Mouse (Mus musculus) gastrocnemius, adult 2 months (tissue): ENCODE results near the gene Cpne6. TPM values are rescaled to one million over a fixed set of nuclear protein-coding genes. Genes with fewer than 3 reads are reported as not detected.

ENCODE experiments used
- DNase-seq: peaks from one replicate; pipeline ENCODE4 v3.0.0; 2022
- H3K27ac ChIP-seq: fragments of 200-600 bp; 2 replicates; pipeline ENCODE4 v1.8.1; 2022; ENCODE audit warnings: mild to moderate bottlenecking
- H3K4me3 ChIP-seq: fragments of 200-600 bp; 2 replicates; pipeline ENCODE4 v1.8.1; 2022; ENCODE audit warnings: mild to moderate bottlenecking, moderate library complexity
- CTCF ChIP-seq: fragments of 200-600 bp; IDR thresholded peaks from 2 replicates; pipeline ENCODE4 v1.8.1; 2022; ENCODE audit warnings: antibody characterized with exemption, mild to moderate bottlenecking, moderate library complexity
- intact Hi-C: fragments of 180-260 bp; cut with DNase I; formaldehyde crosslinking; loops from one replicate; pipeline ENCODE4 v1.15.1; 2025
- total RNA-seq, 2 experiments: library from RNA; stranded (reverse); gene quantifications; 2 replicates each; pipeline ENCODE4 v1.2.3; 2021

Gene Cpne6
- total RNA-seq, 2 experiments from 2014 or later: not detected

DNA sequence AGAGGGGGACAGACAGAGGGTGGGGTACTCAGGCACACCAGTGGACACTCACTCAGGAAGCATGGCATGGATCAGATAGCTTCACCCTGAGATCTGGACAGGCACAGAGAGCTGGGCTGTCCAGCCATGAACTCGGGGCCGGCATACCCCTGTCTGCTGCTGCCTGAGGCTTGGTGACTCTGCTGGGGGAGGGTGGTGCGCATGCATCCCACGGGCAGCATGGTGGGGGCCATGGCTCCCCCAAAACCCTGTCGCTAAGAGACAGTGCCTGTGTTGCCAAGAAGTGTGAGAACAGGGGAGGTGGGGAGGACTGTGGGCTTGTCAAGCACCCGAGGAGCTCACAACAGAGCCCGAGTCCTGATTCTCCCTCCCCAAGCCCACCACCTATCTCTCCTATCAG, 792 bp downstream of the Cpne6 start:
- Histone ChIP-seq H3K27ac (no peak overlapping the region), H3K4me3 (no peak overlapping the region)
- intact Hi-C loops: no loop called here
- TF ChIP-seq CTCF: no peak
- no peak for DNase-seq

DNA sequence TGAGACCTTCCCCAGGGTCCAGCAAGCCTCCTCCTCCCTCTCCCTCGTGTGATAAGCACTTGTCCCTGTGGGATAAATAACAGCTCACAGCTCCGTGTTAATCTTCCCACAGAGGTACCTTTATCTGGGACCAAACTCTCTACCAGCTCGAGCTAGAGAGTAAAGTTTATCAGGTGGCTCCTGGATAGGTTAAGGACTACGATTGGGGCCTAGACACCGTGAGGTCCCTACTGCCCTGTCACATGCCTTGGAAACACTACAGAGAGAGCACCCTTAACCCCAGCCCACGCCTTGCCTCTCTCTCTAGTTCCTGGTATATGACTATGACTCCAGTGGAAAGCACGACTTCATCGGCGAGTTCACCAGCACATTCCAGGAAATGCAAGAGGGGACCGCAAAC, 3.7 kb downstream of the Cpne6 start:
- intact Hi-C loops: no loop called here
- TF ChIP-seq CTCF: no peak
- H3K27ac ChIP-seq: no peak overlapping the region
- no peak for DNase-seq
- no peak overlapping the region for H3K4me3 ChIP-seq

DNA sequence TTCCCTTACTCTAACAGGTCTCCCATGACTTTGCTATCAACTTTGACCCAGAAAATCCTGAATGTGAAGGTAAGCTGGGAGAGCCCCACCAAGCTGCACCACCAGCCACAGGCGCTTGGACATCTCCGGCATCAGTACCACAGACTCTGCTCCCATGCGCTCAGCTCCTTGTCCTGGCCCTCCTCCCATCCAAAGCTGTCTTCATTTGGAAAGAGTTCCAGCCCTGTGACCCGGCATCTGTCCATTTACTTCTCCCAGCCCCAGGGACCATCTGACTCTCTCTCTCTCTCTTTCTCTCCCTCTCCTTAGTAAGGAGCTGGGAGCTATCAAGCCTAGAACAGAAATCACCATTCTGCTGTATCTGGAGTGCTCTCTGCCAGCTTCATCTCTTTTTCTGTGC, 5.6 kb downstream of the Cpne6 start:
- no peak for DNase-seq
- intact Hi-C loops: no loop called here
- Histone ChIP-seq H3K4me3 (no peak overlapping the region), H3K27ac (no peak overlapping the region)
- TF ChIP-seq CTCF: no peak

DNA sequence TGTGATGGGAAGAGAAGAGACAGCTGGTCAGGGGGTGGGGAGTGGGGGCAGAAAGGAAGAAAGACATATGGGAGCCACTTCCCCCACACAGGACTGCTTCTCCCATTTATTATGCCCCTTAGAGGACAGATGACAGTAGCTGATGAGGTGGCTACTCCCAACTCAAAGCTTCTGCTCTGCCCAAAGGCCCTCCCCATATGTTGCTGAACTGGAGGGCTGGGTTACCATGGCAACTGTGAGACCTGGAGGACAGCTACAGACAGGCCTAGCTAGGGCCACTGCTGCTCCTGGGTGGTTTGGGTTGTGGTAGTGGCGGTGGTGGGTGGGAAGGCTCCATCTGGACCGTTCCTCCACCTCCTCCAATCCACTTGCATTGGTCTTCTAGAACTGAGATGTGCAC, 8.7 kb downstream of the Cpne6 start:
- no peak for DNase-seq
- TF ChIP-seq CTCF: no peak
- Histone ChIP-seq H3K27ac (no peak overlapping the region), H3K4me3 (no peak overlapping the region)
- intact Hi-C loops: no loop called here

DNA sequence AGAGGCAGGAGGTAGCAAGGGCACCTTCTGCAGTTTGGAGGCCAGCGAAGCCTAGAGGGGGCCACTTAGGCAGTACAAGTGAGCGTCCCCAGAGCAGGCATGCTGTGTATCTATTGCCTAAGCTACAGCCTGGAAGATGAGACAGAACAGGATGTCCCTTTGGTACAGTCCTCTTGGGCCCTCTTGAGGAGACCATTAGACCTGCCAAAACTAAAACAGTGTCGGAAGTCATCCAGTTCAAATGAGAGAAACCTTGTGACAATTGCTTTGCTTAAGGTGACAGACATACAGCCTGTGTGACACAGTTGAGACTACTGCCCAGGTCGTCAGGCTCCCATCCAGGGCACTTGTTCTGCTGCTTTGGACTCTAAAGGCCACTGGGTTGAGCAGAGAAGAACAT, 9.4 kb downstream of the Cpne6 start:
- Histone ChIP-seq H3K27ac (no peak overlapping the region), H3K4me3 (no peak overlapping the region)
- DNase-seq: no peak
- intact Hi-C loops: no loop called here
- no peak for TF ChIP-seq CTCF

DNA sequence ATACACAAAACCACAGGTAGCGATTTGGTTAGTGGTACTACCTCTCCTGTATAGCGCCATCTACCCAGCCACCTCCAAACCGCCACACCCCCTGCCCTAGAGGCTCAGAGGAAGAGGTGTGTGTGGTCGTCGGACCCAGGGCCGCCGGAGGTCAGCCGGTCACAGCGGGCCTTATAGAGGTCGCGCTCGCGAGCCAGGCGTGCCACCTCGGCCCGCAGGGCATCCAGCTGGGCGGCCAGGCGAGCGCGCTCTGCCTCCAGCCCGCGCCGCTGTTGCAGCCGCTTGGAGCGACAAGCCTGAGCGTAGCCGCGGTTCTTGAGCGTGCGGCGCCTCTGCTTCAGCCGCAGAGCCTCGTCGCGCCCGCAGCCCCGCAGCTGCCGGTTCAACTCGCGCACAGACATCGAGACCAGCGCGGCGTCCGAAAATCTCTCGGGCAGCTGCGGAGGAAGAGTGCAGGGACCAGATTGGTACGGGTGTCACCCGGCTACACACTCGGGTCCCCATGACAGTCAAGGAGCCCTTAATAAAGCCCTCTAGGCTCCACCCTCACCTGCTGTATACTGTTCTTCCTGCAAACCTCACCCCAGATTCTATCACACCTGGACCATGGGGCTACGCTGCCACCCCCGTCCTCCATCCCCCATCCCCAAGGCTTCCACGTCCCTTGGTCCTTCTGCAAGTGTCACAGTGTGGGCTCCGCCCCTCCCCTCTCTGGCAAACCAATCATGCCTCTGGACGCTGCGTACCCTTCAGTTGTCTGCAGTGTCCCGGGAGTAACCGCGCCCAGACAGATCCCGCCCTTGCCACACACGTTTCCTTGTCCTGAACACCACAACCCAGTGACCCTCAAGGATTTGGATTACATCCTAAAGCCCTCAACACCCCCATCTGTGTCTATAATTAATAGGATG, 10.5 kb downstream of the Cpne6 start:
- intact Hi-C loops: no loop called here
- DNase-seq: no peak
- TF ChIP-seq CTCF: no peak
- Histone ChIP-seq H3K4me3 (peak overlapping the region; percentile 62), H3K27ac (no peak overlapping the region)

DNA sequence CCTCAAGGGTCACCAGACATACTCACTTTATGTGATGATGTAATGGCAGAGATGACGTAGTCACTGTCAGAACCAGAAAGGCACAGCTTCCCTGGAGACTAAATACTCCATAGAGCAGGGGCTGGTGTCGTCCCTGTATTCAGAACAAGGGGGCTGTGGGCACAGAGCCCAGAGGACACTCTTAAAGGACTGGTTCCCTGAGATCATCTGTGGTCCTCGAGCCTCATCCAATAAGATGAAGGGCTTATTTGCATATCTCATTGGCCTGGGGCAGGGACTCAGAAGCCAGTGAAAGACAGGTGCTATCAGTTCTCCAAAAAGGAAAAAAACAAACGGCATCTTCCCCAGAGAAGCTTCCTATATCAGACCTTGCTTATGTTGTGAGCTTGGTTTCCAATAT, 13.8 kb downstream of the Cpne6 start:
- H3K27ac ChIP-seq: no peak overlapping the region
- DNase-seq: no peak
- intact Hi-C loops: no loop called here
- H3K4me3 ChIP-seq: no peak overlapping the region
- TF ChIP-seq CTCF: no peak

DNA sequence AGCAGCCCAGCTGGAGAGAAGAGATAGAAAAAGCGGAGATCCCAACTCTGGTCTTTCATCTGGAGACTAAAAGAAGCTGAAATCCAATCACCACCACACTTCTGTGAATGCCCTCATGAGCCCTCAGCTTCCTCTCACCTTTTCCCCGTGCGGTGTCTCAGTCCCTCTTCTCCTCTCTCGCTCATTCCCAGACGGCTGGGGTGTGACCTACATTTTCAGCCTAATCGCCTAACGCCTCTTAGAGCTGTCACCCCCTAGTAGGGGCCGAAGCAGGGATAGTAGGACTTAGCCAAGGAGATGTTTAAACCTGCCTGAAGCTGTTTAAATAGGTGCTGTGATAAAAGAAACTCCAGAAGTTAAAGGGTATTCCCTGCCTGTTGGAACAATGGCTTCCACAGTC, 14.5 kb downstream of the Cpne6 start, which contains the start of gene Nrl:
TSS of gene Nrl (minus strand) at position 197 of the 400 bp plus-strand sequence.
- intact Hi-C loops: no loop called here
- H3K4me3 ChIP-seq: no peak within 1 kb of the TSS

DNA sequence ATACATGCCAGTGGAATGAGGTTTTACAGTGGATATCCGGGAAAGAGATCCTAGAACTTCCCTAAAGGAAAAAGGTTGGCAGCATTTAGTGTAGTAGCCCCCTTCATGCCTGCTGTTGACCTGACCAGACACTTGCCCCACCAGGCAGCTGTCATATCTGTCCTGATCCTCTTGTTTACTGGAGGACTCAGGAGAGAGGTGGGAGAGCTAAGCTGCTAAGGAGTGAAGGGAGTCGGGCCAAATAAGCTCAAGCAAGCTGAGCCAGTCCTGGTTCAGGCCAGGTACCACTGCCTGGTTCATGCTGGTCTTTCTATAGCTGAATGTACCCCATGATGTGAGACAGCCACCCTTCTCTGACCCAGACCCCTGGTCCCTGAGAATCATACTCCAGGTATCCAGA, 16.4 kb downstream of the Cpne6 start:
- Histone ChIP-seq H3K4me3 (no peak overlapping the region), H3K27ac (no peak overlapping the region)
- intact Hi-C loops: loop anchor here (2.0 kb wide), 1 partner anchor 30 kb away; no protein-coding TSS in a partner anchor
- DNase-seq: no peak
- no peak for TF ChIP-seq CTCF

More for the DNA sequence above, 14.5 kb downstream of the Cpne6 start, which contains the start of gene Nrl:
- TF ChIP-seq CTCF: no peak
- H3K27ac ChIP-seq: no peak within 1 kb of the TSS
- no peak for DNase-seq

DNA sequence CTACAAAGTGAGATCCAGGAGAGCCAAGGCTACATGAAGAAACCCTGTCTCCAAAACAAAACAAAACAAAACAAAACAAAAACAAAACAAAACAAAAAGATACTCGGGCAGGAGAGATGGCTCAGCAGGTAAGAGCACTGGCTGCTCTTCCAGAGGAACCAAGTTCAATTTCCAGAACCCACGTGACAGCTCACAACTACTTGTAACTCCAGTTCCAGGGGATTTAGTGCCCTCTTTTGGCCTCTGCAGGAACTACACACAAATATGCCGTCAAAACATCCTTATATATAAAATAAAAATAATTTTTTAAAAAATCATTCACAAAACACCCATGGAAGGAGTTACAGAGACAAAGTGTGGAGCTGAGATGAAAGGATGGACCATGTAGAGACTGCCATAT, 17.7 kb downstream of the Cpne6 start:
- intact Hi-C loops: loop anchor here (2.0 kb wide), 1 partner anchor 31 kb away; no protein-coding TSS in a partner anchor
- no peak overlapping the region for H3K4me3 ChIP-seq
- peak; percentile 55 for TF ChIP-seq CTCF
- no peak overlapping the region for H3K27ac ChIP-seq
- DNase-seq: no peak

DNA sequence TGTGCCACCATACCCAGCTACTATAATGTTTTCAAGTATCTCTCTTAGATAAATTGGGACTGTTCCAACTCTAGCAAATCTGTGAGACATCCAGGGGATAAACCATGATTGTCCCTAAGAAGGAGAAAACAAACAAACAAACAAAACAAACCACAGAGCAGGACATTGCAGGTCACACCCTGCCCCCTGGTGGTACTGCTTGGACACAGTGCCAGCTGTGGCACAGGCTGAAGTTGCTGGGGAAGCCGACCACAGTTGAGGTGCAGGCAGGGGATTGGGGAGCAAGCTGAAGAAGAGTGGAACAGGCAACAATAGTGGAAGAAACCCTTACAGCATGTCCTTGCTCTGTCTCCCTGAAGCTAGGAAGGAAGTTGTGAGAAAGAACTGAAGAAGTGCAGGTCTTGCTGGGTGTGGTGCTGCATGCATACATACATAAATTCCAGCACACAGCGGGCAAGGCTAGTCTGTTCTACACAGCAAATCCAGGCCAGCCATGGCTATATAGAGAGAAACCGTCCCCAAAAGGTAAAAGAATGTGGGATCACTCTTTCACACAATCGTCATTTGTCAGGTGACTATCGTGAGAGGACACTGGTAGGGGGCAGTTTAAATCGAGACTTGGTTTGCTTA, 26.0 kb downstream of the Cpne6 start:
- H3K27ac ChIP-seq: no peak overlapping the region
- no peak overlapping the region for H3K4me3 ChIP-seq
- DNase-seq: peak; percentile 45
- intact Hi-C loops: loop anchor here (2.0 kb wide), 1 partner anchor 39 kb away; no protein-coding TSS in a partner anchor
- TF ChIP-seq CTCF: peak; percentile 68

DNA sequence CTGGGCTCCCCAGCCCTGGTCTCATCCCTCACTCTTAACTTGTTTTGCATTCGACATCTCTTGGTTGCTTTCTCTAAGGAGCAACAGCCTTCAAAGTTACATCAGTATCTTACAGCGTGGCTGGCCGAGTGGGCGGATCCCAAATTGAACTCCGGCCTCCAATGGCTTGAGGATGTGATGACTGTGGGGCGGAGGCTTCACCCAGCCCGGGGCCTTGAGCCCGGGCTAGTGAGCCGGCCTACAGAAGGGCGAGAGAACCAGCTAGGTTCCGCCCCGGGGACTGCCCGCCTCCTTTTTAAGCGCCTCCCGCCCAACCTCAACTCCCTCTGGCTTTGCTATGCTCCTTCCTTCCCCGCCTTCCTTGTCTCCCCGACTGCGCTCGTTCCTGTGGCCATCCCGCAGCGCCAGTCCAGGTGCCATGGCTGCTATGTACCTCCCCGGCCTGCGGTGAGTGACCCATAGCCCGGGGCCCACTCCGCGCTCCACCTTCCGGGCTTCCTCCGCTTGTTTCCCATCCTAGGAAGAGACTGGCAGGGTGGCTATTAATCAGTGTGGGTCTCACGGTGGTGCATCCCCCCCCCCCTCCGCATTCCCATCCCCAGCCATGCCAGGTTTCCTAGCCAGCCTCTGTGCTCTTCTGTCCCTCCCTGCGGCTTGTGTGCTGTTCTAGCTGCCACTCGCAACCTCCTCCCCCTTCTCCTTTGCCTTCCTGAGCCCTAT, 30.0 kb downstream of the Cpne6 start, which contains the start of gene Pck2:
TSS of gene Pck2 (plus strand) at position 200 of the 720 bp plus-strand sequence.
- intact Hi-C loops: no loop called here
- Histone ChIP-seq H3K27ac (peak within 1 kb of the TSS; percentile 86), H3K4me3 (peak within 1 kb of the TSS; percentile 78)
- TF ChIP-seq CTCF: no peak
- DNase-seq: peak; percentile 92
